Mouse (Mus musculus) liver, postnatal 0 days (tissue): ENCODE results near the gene Lenep.

Experiments
- CTCF ChIP-seq: sonication (generic); IDR thresholded peaks from 2 replicates; pipeline ENCODE4 v1.5.1; 2016; ENCODE audit warnings: antibody characterized with exemption, low read depth
- EP300 ChIP-seq: IDR thresholded peaks from 2 replicates; pipeline ENCODE4 v1.6.1; 2016; ENCODE audit warnings: antibody characterized with exemption, low read depth, mild to moderate bottlenecking

DNA sequence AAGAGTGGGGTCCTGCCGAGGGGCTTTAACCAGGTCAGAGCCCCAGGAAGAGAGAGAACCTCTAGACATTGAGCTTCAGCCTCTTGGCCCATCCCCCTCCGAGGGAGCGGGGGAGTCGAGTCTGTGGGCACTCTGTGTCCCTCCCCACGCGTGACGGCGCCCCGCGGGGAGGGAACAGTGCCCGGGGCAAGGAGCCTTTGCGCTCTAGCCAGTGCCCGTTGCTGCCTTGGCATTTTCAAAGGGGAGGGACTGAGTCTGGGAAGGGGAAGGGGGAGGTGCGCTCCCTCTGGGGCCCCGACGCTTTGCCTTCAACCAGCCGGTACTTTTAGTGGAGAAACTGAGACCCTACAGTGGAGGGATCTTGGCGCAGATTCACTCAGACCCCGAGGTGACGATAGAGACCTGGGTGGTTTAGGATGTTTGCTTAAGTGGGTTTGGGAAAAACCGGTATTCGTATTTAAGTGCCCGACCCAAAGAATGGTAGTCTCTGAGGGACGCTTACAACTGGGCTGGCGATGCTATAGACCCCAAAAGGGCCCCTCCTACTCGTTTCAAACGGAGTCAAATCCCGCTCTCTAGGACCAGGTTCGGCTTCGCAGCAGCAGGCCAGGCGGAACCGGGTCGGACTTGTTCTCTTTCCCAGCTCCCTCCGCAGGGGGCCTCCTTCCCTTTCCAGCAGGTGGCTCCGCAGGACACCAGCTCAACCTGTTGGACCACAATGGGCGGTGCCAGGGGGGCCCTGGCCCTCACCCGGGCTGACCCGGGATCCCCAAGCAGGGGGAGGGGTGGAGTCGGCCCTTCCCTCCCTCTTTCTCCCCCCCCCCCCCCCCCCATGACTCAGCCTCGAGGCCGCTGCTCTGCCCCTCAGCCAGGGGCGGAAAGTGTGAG, 8.3 kb downstream of the Lenep start, which contains the start of gene Zbtb7b:
- TF ChIP-seq CTCF (peak; percentile 60), EP300 (no peak)
